Mouse (Mus musculus) effector memory CD4-positive, alpha-beta T cell, adult 7 months (primary cell): ENCODE measurements around the gene Ogfr. TPM values are rescaled to one million over a fixed set of nuclear protein-coding genes. Genes with fewer than 3 reads are reported as not detected.

Source experiments
- polyA plus RNA-seq: library from polyadenylated mRNA; unstranded; fragments of 100-300 nt; shearing (Covaris generic); gene quantifications from one replicate; pipeline ENCODE4 v1.2.1, GENCODE M21; 2017

Gene Ogfr
- 64.8 TPM for polyA plus RNA-seq

DNA sequence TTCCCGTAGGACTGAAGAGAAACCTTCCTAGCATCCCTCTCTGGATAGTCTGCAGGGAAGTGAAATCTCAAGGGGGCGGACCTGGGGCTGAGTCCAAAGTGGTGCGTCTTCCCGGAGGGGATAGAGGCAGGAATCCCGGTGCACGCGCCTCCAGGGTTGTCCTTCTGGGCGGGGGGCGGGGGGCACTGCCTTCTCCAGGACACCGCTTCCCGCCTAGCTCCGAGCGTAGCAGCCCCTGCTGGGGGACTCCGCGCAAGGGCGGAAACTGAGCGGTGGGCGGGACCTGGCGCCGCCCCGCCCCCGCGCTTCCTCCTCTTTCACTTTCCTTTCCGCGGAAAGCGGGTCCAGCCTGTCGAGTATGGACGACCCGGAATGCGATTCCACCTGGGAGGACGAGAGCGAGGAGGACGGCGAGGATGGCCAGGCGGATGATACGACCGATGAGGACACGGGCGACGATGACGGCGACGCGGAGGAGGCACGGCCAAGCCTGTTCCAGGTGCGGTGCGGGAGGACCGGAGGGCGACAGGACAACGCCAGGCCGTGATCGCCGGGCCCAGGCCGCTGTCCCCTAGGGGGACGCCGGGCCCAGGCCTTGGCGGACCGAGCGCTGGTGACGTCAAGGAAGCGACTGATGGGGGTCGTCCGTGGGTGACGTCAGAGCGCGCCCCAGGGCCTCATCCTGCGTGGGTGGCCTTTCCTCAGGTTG is at the start of gene Ogfr:
Gene Ogfr (plus strand): TSS at position 123 of the 709 bp plus-strand sequence.

DNA sequence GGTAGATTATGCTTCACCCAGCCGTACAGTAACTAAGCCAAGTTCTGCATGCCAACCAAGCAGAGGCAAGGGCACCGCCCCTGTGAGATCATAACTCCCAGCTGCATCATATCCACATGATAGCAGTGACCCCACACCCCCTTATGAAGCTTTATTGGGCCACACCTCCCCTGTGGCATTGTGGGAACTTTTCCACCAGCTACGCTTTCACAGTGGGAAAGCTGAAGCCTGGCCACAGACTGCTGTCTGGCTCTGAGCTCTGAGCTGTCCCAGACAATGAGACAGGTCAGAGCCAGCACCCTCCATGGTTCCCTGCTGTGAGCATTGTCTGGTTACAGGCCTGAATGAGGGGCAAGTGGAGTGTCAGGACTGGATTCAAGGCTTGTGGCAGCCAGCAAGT is 8.0 kb upstream of the Ogfr start, which contains the start of gene Mrgbp:
Gene Mrgbp (plus strand): TSS at position 303 of the 400 bp plus-strand sequence.

DNA sequence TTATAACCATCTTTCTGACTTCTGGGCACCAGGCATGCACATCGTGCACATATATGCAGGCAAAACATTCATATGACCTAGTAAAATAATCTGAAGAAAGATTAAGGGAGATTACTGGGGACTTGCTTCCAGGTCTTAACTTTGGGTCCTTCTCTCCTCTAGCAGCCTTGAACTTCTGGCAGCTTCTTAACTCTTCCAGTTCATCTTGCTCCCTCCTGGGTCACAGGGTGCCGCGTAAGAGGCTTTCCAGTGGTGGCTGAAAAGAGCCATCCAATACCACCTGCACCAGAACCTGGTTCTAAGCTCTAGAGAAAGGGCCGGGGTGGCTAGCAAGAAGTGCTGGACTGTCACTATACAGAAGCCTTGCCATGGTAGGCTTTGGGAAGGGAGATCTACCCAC is 8.4 kb downstream of the Ogfr start, which contains the start of gene Col9a3:
Gene Col9a3 (plus strand): TSS at position 301 of the 400 bp plus-strand sequence.

DNA sequence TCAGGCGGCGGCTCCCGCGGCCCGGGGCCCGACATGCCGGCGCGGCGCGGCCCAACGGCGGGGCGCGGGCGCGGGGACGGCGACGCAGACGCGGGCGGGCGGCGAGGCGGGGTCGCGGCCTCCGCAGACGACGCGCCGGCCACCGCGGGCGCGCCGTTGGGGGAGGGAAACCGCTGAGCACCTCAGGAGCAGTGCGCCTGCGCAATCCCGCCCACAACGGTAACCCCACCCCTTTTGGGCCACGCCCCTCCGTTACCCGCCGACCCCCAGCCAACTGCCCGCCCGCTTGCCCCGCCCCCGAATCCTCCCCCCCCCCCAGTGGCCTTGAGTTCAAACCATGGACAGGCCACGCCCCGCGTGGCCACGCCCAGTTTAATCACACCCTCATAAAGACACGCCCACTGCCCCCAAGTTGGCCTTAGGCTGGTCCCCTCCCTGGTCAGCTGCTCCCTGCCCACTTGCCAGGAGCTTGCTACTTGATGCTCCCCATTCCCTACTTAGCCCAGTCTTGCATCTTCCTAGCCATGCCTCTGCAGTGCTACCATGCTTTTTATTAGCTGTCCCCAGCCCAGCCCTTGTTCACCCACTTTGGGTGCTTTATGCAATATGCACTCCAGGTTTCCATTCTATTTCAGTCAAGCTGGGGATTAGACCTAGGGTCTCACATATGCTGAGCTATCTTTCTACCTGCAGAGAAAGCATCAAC is 53.7 kb downstream of the Ogfr start, which contains the start of gene Tcfl5:
Gene Tcfl5 (minus strand): TSS at position 154 of the 706 bp plus-strand sequence.

Other genes with a start within 250 kb of the Ogfr start
- gene Slco4a1, start 133.0 kb upstream of the Ogfr start, polyA plus RNA-seq: 6.4 TPM
- gene Ntsr1, start 89.3 kb upstream of the Ogfr start, polyA plus RNA-seq: 0.22 TPM
- gene Mrgbp, start 7.9 kb upstream of the Ogfr start, polyA plus RNA-seq: 38.4 TPM
- gene Col9a3, start 8.5 kb downstream of the Ogfr start, polyA plus RNA-seq: 1.5 TPM
- gene Tcfl5, start 53.5 kb downstream of the Ogfr start, polyA plus RNA-seq: 0.33 TPM
- gene Dido1, start 120.8 kb downstream of the Ogfr start, polyA plus RNA-seq: 32.9 TPM
- gene Gid8, start 120.9 kb downstream of the Ogfr start, polyA plus RNA-seq: 21.9 TPM
- 45.9 TPM for gene Slc17a9, start 136.0 kb downstream of the Ogfr start, polyA plus RNA-seq
- not detected for gene Bhlhe23, start 187.7 kb downstream of the Ogfr start, polyA plus RNA-seq